ENCODE assay signal across 8 mouse cellular contexts in genomic region chr4:32538088-32538487, GRCm38 (mm10).
DNase-seq lines count a peak whose midpoint lies in the region; ATAC-seq and TF ChIP-seq lines count a peak whose summit lies in the region.

No protein-coding gene starts in this region.

- no peak overlapping the region for H3K27ac ChIP-seq in cortical plate, adult 2 months (ENCODE audit: insufficient read depth, low read length)
- H3K27ac ChIP-seq in limb, embryonic 10.5 days: peak overlapping the region; percentile 86
- H3K27ac ChIP-seq in midbrain, postnatal 0 days (ENCODE audit: low read depth, low read length): no peak overlapping the region

- H3K36me3 ChIP-seq in limb, embryonic 10.5 days: peaks cover 3% of the 10 kb centered on the region; the same call in 1 of the 2 replicates
- H3K36me3 ChIP-seq in midbrain, postnatal 0 days (ENCODE audit: insufficient read depth, low read length): no peaks in the 10 kb centered on the region

- TF ChIP-seq POLR2A in cortical plate, adult 2 months (IDR thresholded peaks at IDR 0.05; ENCODE audit: extremely low read depth, insufficient read depth, low read length): no peak

- 27% methylated on average over 5 of the region's 5 CpGs for WGBS in limb, embryonic 10.5 days
- WGBS in midbrain, postnatal 0 days: 2% methylated on average over 5 of the region's 5 CpGs

- H3K4me2 ChIP-seq in midbrain, postnatal 0 days (ENCODE audit: low read depth, low read length, poor library complexity, severe bottlenecking): no peak overlapping the region

- H3K27me3 ChIP-seq in limb, embryonic 10.5 days (ENCODE audit: low read depth, poor library complexity, severe bottlenecking): no peaks in the 10 kb centered on the region
- no peaks in the 10 kb centered on the region for H3K27me3 ChIP-seq in midbrain, postnatal 0 days (ENCODE audit: insufficient read depth, low read length)

- DNase-seq in 3134 (ENCODE audit: extremely low read depth, insufficient read length, low spot score) (peak; percentile 43), R1 (ENCODE audit: low read depth, low spot score) (peak; percentile 73)
- DNase-seq in gastrocnemius, postnatal 36 days: peak; percentile 43 to 47
- peak; percentile 45 for DNase-seq in kidney, adult 11 months
- DNase-seq in limb, embryonic 10.5 days (ENCODE audit: low spot score): peak; percentile 66
- DNase-seq in midbrain, postnatal 0 days (ENCODE audit: low spot score): peak; percentile 96
- DNase-seq in thymus, postnatal 4 days: peak; percentile 70

- no peaks in the 10 kb centered on the region; the same call in 1 of the 2 replicates for H3K4me1 ChIP-seq in cortical plate, adult 2 months (ENCODE audit: control insufficient read depth, insufficient read depth, low read length)
- H3K4me1 ChIP-seq in limb, embryonic 10.5 days: peaks cover 42% of the 10 kb centered on the region
- H3K4me1 ChIP-seq in midbrain, postnatal 0 days (ENCODE audit: insufficient read depth, low read length): peaks cover 12% of the 10 kb centered on the region; the same call in 1 of the 2 replicates

- 0 out of 2 replicates have a peak overlapping the region, but pooled peaks have one; percentile 14 for H3K9ac ChIP-seq in midbrain, postnatal 0 days (replicated peaks; ENCODE audit: low read length, poor library complexity, severe bottlenecking)

- H3K4me3 ChIP-seq in cortical plate, adult 2 months (ENCODE audit: insufficient read depth, low read length): no peak overlapping the region
- no peak overlapping the region for H3K4me3 ChIP-seq in limb, embryonic 10.5 days
- H3K4me3 ChIP-seq in midbrain, postnatal 0 days (ENCODE audit: low read depth, low read length): no peak overlapping the region

- peak; percentile 85 for TF ChIP-seq CTCF in cortical plate, adult 2 months (IDR thresholded peaks at IDR 0.05; ENCODE audit: extremely low read depth, insufficient read depth, low read length)
- peak; percentile 94 for TF ChIP-seq CTCF in midbrain, postnatal 0 days (IDR thresholded peaks at IDR 0.05)

- peak; percentile 86 for ATAC-seq in midbrain, postnatal 0 days (ENCODE audit: low FRiP score)

- H3K9me3 ChIP-seq in limb, embryonic 10.5 days (replicated peaks): no peaks in the 10 kb centered on the region
- H3K9me3 ChIP-seq in midbrain, postnatal 0 days (ENCODE audit: low read length): no peaks in the 10 kb centered on the region

- intact Hi-C loops in gastrocnemius, postnatal 36 days (cut with DNase I): loop anchor here (2.0 to 5.0 kb wide), 3 partner anchors 236 to 481 kb away; no protein-coding TSS in a partner anchor

Comparison
In these comparisons a context has a peak if more than half of its experiments do, and no peak if none do; other contexts are left out.
1. DNase-seq: peak in every context shown above with its lines; median percentile 96 in midbrain, postnatal 0 days; 73 in R1; 70 in thymus, postnatal 4 days; 66 in limb, embryonic 10.5 days; 45 in gastrocnemius, postnatal 36 days; 45 in kidney, adult 11 months; 43 in 3134.